ENCODE assay signal across 14 mouse cellular contexts in genomic region chr12:110207246-110207852, GRCm38 (mm10).
DNase-seq lines count a peak whose midpoint lies in the region; ATAC-seq lines count a peak whose summit lies in the region.
"Had no signal": no experiment of that assay in that cellular context is flagged by ENCODE, and none has a peak within 500 bp of the region (broad histone marks: within the 10 kb centered on the region; RNA-seq: fewer than 3 reads in every experiment).

No protein-coding gene starts in this region.

- H3K36me3 ChIP-seq in hindbrain, embryonic 10.5 days = no peaks in the 10 kb centered on the region
- no peaks in the 10 kb centered on the region for H3K36me3 ChIP-seq in hindbrain, embryonic 14.5 days (replicated peaks; ENCODE audit: control insufficient read depth, insufficient read depth)
- no peaks in the 10 kb centered on the region for H3K36me3 ChIP-seq in lung, embryonic 16.5 days (ENCODE audit: control insufficient read depth, insufficient read depth, low read length)
- no peaks in the 10 kb centered on the region for H3K36me3 ChIP-seq in embryonic facial prominence, embryonic 14.5 days (ENCODE audit: control insufficient read depth, insufficient read depth, low read length)
- no peaks in the 10 kb centered on the region for H3K36me3 ChIP-seq in stomach, embryonic 15.5 days
- H3K36me3 ChIP-seq: G1E had no signal

- H3K4me1 ChIP-seq in hindbrain, embryonic 10.5 days (replicated peaks) = peaks cover 19% of the 10 kb centered on the region
- no peaks in the 10 kb centered on the region for H3K4me1 ChIP-seq in hindbrain, embryonic 14.5 days (replicated peaks; ENCODE audit: control insufficient read depth, insufficient read depth, low read length)
- peaks cover 27% of the 10 kb centered on the region for H3K4me1 ChIP-seq in lung, embryonic 16.5 days (replicated peaks; ENCODE audit: control insufficient read depth, insufficient read depth, low read length)
- no peaks in the 10 kb centered on the region for H3K4me1 ChIP-seq in embryonic facial prominence, embryonic 14.5 days (ENCODE audit: control insufficient read depth, insufficient read depth, low read length)
- peaks cover 15% of the 10 kb centered on the region; the same call in 1 of the 2 replicates for H3K4me1 ChIP-seq in stomach, embryonic 15.5 days

- H3K4me3 ChIP-seq in hindbrain, embryonic 10.5 days = no peak overlapping the region
- no peak overlapping the region for H3K4me3 ChIP-seq in hindbrain, embryonic 14.5 days (replicated peaks; ENCODE audit: low read length)
- no peak overlapping the region for H3K4me3 ChIP-seq in lung, embryonic 16.5 days (ENCODE audit: low read length)
- no peak overlapping the region for H3K4me3 ChIP-seq in embryonic facial prominence, embryonic 14.5 days (ENCODE audit: low read depth, low read length)
- H3K4me3 ChIP-seq in stomach, embryonic 15.5 days (replicated peaks) = no peak overlapping the region
- H3K4me3 ChIP-seq: heart, adult 2 months had no signal

- peak overlapping the region; percentile 54 for H3K27ac ChIP-seq in hindbrain, embryonic 10.5 days
- H3K27ac ChIP-seq in hindbrain, embryonic 14.5 days = no peak overlapping the region
- peak overlapping the region; percentile 57 for H3K27ac ChIP-seq in lung, embryonic 16.5 days (ENCODE audit: low read length)
- no peak overlapping the region for H3K27ac ChIP-seq in embryonic facial prominence, embryonic 14.5 days (replicated peaks; ENCODE audit: low read depth, low read length)
- 0 out of 2 replicates have a peak overlapping the region, but pooled peaks have one; percentile 0 for H3K27ac ChIP-seq in stomach, embryonic 15.5 days
- H3K27ac ChIP-seq: heart, adult 2 months had no signal

- H3K9ac ChIP-seq in hindbrain, embryonic 14.5 days = no peak overlapping the region
- no peak overlapping the region for H3K9ac ChIP-seq in lung, embryonic 16.5 days (ENCODE audit: low read length)
- H3K9ac ChIP-seq in embryonic facial prominence, embryonic 14.5 days (ENCODE audit: low read depth, low read length) = no peak overlapping the region
- no peak overlapping the region for H3K9ac ChIP-seq in stomach, embryonic 15.5 days
- H3K9ac ChIP-seq: lung, embryonic 14.5 days had no signal

- ATAC-seq in hindbrain, embryonic 14.5 days (ENCODE audit: low FRiP score) = no peak
- no peak for ATAC-seq in lung, embryonic 16.5 days (ENCODE audit: low read depth)
- peak; percentile 41; the same call in 1 of the 2 replicates for ATAC-seq in embryonic facial prominence, embryonic 14.5 days (ENCODE audit: low read depth)
- ATAC-seq in stomach, embryonic 15.5 days (ENCODE audit: insufficient read depth, low FRiP score, low read depth) = no peak
- ATAC-seq: activated CD4-positive, CD25-positive, alpha-beta regulatory T cell, adult 4 months had no signal

- DNase-seq in hindbrain, embryonic 10.5 days (ENCODE audit: low spot score) = peak; percentile 6
- DNase-seq in hindbrain, embryonic 14.5 days (ENCODE audit: low spot score) = no peak
- DNase-seq in lung, postnatal 14 days = no peak
- DNase-seq in embryonic facial prominence, embryonic 14.5 days (ENCODE audit: low spot score) = peak; percentile 71
- no peak for DNase-seq in right cerebral cortex, postnatal 10 days (ENCODE audit: low spot score in 2 of 2)
- DNase-seq in gastrocnemius, postnatal 10 days = no peak
- DNase-seq: cerebellum, adult 11-12 months; lung, embryonic 14.5 days; midbrain, embryonic 14.5 days had no signal

- 37% methylated on average over 9 of the region's 9 CpGs for WGBS in hindbrain, embryonic 10.5 days
- WGBS in hindbrain, embryonic 14.5 days = 38% methylated on average over 9 of the region's 9 CpGs
- WGBS in lung, embryonic 16.5 days = 31% methylated on average over 9 of the region's 9 CpGs
- 33% methylated on average over 9 of the region's 9 CpGs for WGBS in embryonic facial prominence, embryonic 14.5 days
- 45% methylated on average over 9 of the region's 9 CpGs for WGBS in stomach, embryonic 15.5 days

- H3K27me3 ChIP-seq in hindbrain, embryonic 10.5 days (ENCODE audit: insufficient read depth, poor library complexity, severe bottlenecking) = peaks cover 25% of the 10 kb centered on the region
- H3K27me3 ChIP-seq in hindbrain, embryonic 14.5 days (ENCODE audit: control insufficient read depth, insufficient read depth, low read length) = no peaks in the 10 kb centered on the region
- no peaks in the 10 kb centered on the region for H3K27me3 ChIP-seq in lung, embryonic 16.5 days (ENCODE audit: control insufficient read depth, insufficient read depth, low read depth, low read length)
- H3K27me3 ChIP-seq in embryonic facial prominence, embryonic 14.5 days (replicated peaks; ENCODE audit: control insufficient read depth, insufficient read depth, low read length) = no peaks in the 10 kb centered on the region
- H3K27me3 ChIP-seq in stomach, embryonic 15.5 days (replicated peaks) = no peaks in the 10 kb centered on the region

- no peak overlapping the region for H3K4me2 ChIP-seq in hindbrain, embryonic 14.5 days (replicated peaks)
- no peak overlapping the region for H3K4me2 ChIP-seq in lung, embryonic 16.5 days (ENCODE audit: low read depth, low read length)
- no peak overlapping the region for H3K4me2 ChIP-seq in embryonic facial prominence, embryonic 14.5 days (ENCODE audit: low read depth, low read length)
- no peak overlapping the region for H3K4me2 ChIP-seq in stomach, embryonic 15.5 days
- H3K4me2 ChIP-seq: lung, embryonic 14.5 days had no signal

- H3K9me3 ChIP-seq in hindbrain, embryonic 10.5 days = no peaks in the 10 kb centered on the region
- H3K9me3 ChIP-seq in hindbrain, embryonic 14.5 days (ENCODE audit: control insufficient read depth, low read length) = no peaks in the 10 kb centered on the region
- no peaks in the 10 kb centered on the region for H3K9me3 ChIP-seq in lung, embryonic 16.5 days (ENCODE audit: control insufficient read depth, low read length)
- no peaks in the 10 kb centered on the region for H3K9me3 ChIP-seq in embryonic facial prominence, embryonic 14.5 days (ENCODE audit: control insufficient read depth, low read length)
- H3K9me3 ChIP-seq in stomach, embryonic 15.5 days = no peaks in the 10 kb centered on the region

Comparison
In these comparisons a context has a peak if more than half of its experiments do, and no peak if none do; other contexts are left out.
1. DNase-seq: peak in hindbrain, embryonic 10.5 days (single experiment) and embryonic facial prominence, embryonic 14.5 days (single experiment); none in hindbrain, embryonic 14.5 days (single experiment), lung, postnatal 14 days (single experiment), right cerebral cortex, postnatal 10 days (0 of 2) and gastrocnemius, postnatal 10 days (single experiment).
2. H3K27ac ChIP-seq: peak in hindbrain, embryonic 10.5 days (single experiment), lung, embryonic 16.5 days (single experiment) and stomach, embryonic 15.5 days (single experiment); none in hindbrain, embryonic 14.5 days (single experiment) and embryonic facial prominence, embryonic 14.5 days (single experiment).